Mouse (Mus musculus): ENCODE measurements around the gene Xpot.

- TF ChIP-seq CTCF (IDR thresholded peaks at IDR 0.05; ENCODE audit: control insufficient read depth, insufficient read depth, low read length) (no peak), POLR2A (IDR thresholded peaks at IDR 0.05; ENCODE audit: borderline replicate concordance, control insufficient read depth, low read depth, low read length) (no peak)
Measured at GRCm38 (mm10) chr10:121558231-121558630, 67.9 kb downstream of the Xpot start.

Measured in bone marrow, adult 2 months (tissue).